Mouse (Mus musculus): ENCODE measurements at regions not wholly inside any gene's neighbourhood (a gene's known extent, or its start where the extent isn't known, plus 50 kb on each side); places are given as distances from the start of the nearest gene placed in this dataset.

DNA sequence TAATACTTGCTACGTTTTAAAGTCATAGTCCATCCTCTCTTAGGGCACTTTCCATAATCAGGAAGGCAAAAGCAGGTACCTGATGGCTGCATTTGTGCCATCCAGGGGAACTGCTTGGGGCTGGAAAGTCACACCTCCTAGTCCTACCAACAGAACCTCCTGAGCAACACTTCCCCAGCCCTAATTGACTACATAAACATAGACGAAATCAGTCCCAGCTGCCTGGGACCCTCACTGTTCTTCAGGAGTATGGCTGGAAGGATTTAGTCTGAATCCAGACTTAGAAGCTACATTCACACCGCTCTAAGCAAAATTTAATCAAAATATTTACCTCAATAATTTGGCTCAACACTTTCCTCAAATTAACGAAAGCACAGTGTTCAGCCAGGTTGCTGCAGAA lies 205.2 kb upstream of the Veph1 start:
- TF ChIP-seq GATA1 (IDR thresholded peaks at IDR 0.05; ENCODE audit: borderline replicate concordance, low read length) (no peak), FLI1 (IDR thresholded peaks at IDR 0.05; ENCODE audit: low read length) (no peak)

Data from megakaryocyte, embryonic 14.5 days (primary cell).